Mouse (Mus musculus): ENCODE data around the gene Rpp40. TPM values are rescaled to one million over a fixed set of nuclear protein-coding genes. Genes with fewer than 3 reads are reported as not detected.

The Rpp40 gene
- polyA plus RNA-seq, 3 experiments from 2014 or later = 4.9 to 8.5 (median 8.0) TPM

- no peak for ATAC-seq
These were observed 54.6 kb downstream of the Rpp40 start for GRCm38 (mm10) chr13:35851581-35851980.

- ATAC-seq = no peak
These were observed 57.5 kb downstream of the Rpp40 start for GRCm38 (mm10) chr13:35848694-35849093.

- ATAC-seq = no peak
These were observed 60.9 kb downstream of the Rpp40 start for GRCm38 (mm10) chr13:35845306-35845705.

Other genes starting within 250 kb of the Rpp40 start
- gene Cdyl, start 246.5 kb downstream of the Rpp40 start, polyA plus RNA-seq (2017; shearing (Covaris generic)) = 1 to 10 TPM; 3.7 to 5.4 (median 4.2) TPM
- under 1 TPM in 1 of 3 experiments, not detected in 2; 0.19 TPM for gene Ppp1r3g, start 52.5 kb upstream of the Rpp40 start, polyA plus RNA-seq (2017; shearing (Covaris generic))
- 10 to 100 TPM; 23.4 to 41.3 (median 30.9) TPM for gene Fars2, start 211.1 kb upstream of the Rpp40 start, polyA plus RNA-seq (2017; shearing (Covaris generic))
- 10 to 100 TPM; 23.0 to 46.0 (median 23.9) TPM for gene Lyrm4, start 211.2 kb upstream of the Rpp40 start, polyA plus RNA-seq (2017; shearing (Covaris generic))

Measured in inflammation-experienced regulatory T-cells, adult 6 months (primary cell).